Comparison of ENCODE assay signal across 23 mouse cellular contexts in the genomic region with DNA sequence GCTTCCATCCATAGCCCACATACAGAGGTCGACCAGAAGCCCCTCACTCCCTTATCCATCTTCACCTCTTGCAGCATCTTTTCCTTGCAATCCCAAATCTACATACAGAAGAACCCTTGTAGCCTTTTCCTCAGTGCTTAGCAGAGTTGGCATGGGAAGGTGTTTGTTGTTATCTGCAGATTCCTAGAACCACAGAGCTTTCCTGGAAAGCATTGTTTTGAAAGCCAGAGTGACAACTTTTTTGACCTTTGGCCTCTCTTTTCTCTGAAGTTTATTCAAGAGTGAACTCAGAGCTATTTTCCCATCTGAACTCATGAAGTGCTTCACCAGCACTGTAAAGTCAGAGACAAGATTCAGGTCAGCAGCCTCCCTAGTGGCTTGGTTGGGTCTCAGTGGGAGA.
"Had no signal": no experiment of that assay in that cellular context is flagged by ENCODE, and none has a peak within 500 bp of the region (broad histone marks: within the 10 kb centered on the region; RNA-seq: fewer than 3 reads in every experiment).

No protein-coding gene starts in this region.

- H3K4me2 ChIP-seq: heart, embryonic 11.5 days; heart, embryonic 13.5 days; heart, embryonic 15.5 days; hindbrain, embryonic 13.5 days; hindbrain, embryonic 15.5 days; limb, embryonic 12.5 days; liver, embryonic 12.5 days had no signal

- H3K27me3 ChIP-seq: heart, embryonic 13.5 days; heart, embryonic 15.5 days; hindbrain, embryonic 13.5 days; hindbrain, embryonic 15.5 days; limb, embryonic 12.5 days; liver, embryonic 12.5 days had no signal

- H3K4me3 ChIP-seq: heart, adult 2 months; heart, embryonic 13.5 days; heart, embryonic 15.5 days; hindbrain, embryonic 13.5 days; hindbrain, embryonic 15.5 days; limb, embryonic 10.5 days; limb, embryonic 12.5 days; liver, embryonic 12.5 days had no signal

- H3K36me3 ChIP-seq: heart, embryonic 13.5 days; heart, embryonic 15.5 days; hindbrain, embryonic 13.5 days; hindbrain, embryonic 15.5 days; limb, embryonic 10.5 days; limb, embryonic 12.5 days; liver, embryonic 12.5 days had no signal

- H3K9me3 ChIP-seq: heart, embryonic 15.5 days; hindbrain, embryonic 13.5 days; hindbrain, embryonic 15.5 days; limb, embryonic 10.5 days; liver, embryonic 12.5 days had no signal

- ATAC-seq: forebrain, postnatal 0 days; hindbrain, postnatal 0 days; liver, embryonic 12.5 days had no signal

- H3K27ac ChIP-seq: heart, adult 2 months; heart, embryonic 13.5 days; heart, embryonic 15.5 days; hindbrain, embryonic 13.5 days; hindbrain, embryonic 15.5 days; hindbrain, postnatal 0 days; limb, embryonic 10.5 days; limb, embryonic 12.5 days; liver, embryonic 12.5 days; liver, embryonic 14.5 days had no signal

- H3K9ac ChIP-seq: forebrain, postnatal 0 days; heart, embryonic 13.5 days; heart, embryonic 15.5 days; hindbrain, embryonic 13.5 days; hindbrain, embryonic 15.5 days; limb, embryonic 12.5 days; liver, embryonic 12.5 days; liver, embryonic 14.5 days had no signal

- H3K4me1 ChIP-seq: heart, embryonic 15.5 days; hindbrain, embryonic 13.5 days; hindbrain, embryonic 15.5 days; limb, embryonic 10.5 days; liver, embryonic 12.5 days had no signal

- DNase-seq: forebrain, postnatal 0 days; gastrocnemius, postnatal 14 days; gastrocnemius, postnatal 36 days; heart, adult 11 months; heart, adult 2 months; heart, postnatal 14 days; heart, postnatal 36 days; kidney, adult 11 months; kidney, adult 8-10 months; kidney, postnatal 10 days; kidney, postnatal 25 days; layer of hippocampus, adult 9-11 months; layer of hippocampus, postnatal 36 days had no signal
